Mouse (Mus musculus): ENCODE data around the gene Gpr88. TPM values are rescaled to one million over a fixed set of nuclear protein-coding genes. Genes with fewer than 3 reads are reported as not detected.

Gpr88 gene
- polyA plus RNA-seq, 1 experiment from 2014 or later, result 2.7 TPM

DNA sequence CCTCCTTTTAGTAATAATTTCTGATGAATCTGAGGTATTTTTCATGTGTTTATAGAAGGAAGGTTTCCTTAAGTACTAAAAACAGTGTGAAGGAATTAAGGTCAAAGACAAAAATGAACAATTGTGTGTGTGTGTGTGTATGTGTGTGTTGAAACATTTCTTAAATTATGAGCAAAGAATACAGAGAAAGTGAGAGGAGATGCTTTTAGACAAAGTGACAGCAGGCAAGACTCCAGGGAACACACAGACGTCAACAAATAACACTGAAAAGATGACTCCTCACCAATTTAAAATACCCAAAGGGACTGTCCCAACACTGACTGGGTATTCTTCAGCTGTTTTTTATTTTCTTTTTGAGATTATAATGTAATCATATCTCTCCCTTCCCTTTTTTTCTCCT lies 37.0 kb downstream of the Gpr88 start:
- H3K27ac ChIP-seq (ENCODE audit: low read length), result no peak overlapping the region
- no peaks in the 10 kb centered on the region for H3K4me1 ChIP-seq (ENCODE audit: control insufficient read depth, insufficient read depth, low read length)
- no peaks in the 10 kb centered on the region for H3K27me3 ChIP-seq (ENCODE audit: control insufficient read depth, insufficient read depth, low read depth, low read length)
- WGBS, result 56% methylated on average over 1 of the region's 1 CpGs
- no peak for ATAC-seq
- no peaks in the 10 kb centered on the region for H3K9me3 ChIP-seq (replicated peaks; ENCODE audit: control insufficient read depth, low read length, poor library complexity, severe bottlenecking)
- no peak overlapping the region for H3K4me3 ChIP-seq (ENCODE audit: low read depth, low read length)
- H3K36me3 ChIP-seq (ENCODE audit: control insufficient read depth, insufficient read depth, low read length), result no peaks in the 10 kb centered on the region
- H3K4me2 ChIP-seq (ENCODE audit: low read length), result no peak overlapping the region
- H3K9ac ChIP-seq (ENCODE audit: low read depth, low read length), result no peak overlapping the region

DNA sequence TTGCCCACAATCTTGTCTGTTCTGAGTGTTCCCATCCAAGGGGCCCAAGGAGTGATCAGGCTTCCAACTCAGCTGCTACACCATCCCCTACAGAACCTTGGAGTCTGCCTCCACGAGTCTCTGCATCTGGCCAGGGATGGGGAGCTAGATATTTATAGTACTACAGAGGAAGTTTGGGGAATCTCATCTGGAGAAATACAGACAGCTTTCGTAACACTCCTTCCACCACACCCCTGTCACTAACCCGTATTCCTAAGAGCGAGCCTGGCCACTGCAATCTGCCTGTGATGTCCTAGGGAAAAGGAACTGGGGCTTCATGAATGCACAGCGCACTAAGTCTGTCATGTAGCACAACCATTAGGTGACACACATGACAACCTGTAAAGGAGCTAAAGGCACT lies 41.7 kb downstream of the Gpr88 start:
- no peaks in the 10 kb centered on the region for H3K36me3 ChIP-seq (ENCODE audit: control insufficient read depth, insufficient read depth, low read length)

DNA sequence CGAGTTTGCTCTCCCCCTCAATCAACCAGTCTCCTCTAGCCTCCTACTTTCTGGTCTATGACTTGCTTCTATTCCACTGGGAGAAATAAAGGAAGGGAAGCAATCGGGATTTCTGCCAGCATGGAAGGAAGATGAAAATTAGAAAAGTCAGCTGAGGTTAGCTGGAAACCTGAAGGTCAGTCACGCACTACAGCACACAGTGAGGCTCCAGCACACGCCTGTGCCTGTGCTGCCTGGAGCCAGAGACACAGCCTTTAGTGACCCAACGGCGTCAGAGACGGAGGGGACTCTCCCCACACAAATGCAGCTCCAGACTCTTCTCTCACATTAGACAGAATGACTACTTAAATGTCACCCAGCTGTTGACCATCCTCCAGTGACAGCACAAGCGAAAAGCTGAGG lies 42.6 kb downstream of the Gpr88 start:
- Histone ChIP-seq H3K27ac (ENCODE audit: low read length) (no peak overlapping the region), H3K27me3 (ENCODE audit: control insufficient read depth, insufficient read depth, low read depth, low read length) (no peaks in the 10 kb centered on the region), H3K9me3 (replicated peaks; ENCODE audit: control insufficient read depth, low read length, poor library complexity, severe bottlenecking) (no peaks in the 10 kb centered on the region), H3K36me3 (ENCODE audit: control insufficient read depth, insufficient read depth, low read length) (no peaks in the 10 kb centered on the region), H3K4me3 (ENCODE audit: low read depth, low read length) (no peak overlapping the region), H3K9ac (ENCODE audit: low read depth, low read length) (no peak overlapping the region), H3K4me2 (ENCODE audit: low read length) (no peak overlapping the region), H3K4me1 (ENCODE audit: control insufficient read depth, insufficient read depth, low read length) (no peaks in the 10 kb centered on the region)
- ATAC-seq, result no peak
- WGBS, result 76% methylated on average over 8 of the region's 8 CpGs

More for the DNA sequence above, 41.7 kb downstream of the Gpr88 start:
- 91% methylated on average over 5 of the region's 5 CpGs for WGBS
- Histone ChIP-seq H3K4me1 (ENCODE audit: control insufficient read depth, insufficient read depth, low read length) (no peaks in the 10 kb centered on the region), H3K4me3 (ENCODE audit: low read depth, low read length) (no peak overlapping the region), H3K9me3 (replicated peaks; ENCODE audit: control insufficient read depth, low read length, poor library complexity, severe bottlenecking) (no peaks in the 10 kb centered on the region), H3K4me2 (ENCODE audit: low read length) (no peak overlapping the region), H3K27ac (ENCODE audit: low read length) (no peak overlapping the region), H3K9ac (ENCODE audit: low read depth, low read length) (no peak overlapping the region), H3K27me3 (ENCODE audit: control insufficient read depth, insufficient read depth, low read depth, low read length) (no peaks in the 10 kb centered on the region)
- no peak for ATAC-seq

DNA sequence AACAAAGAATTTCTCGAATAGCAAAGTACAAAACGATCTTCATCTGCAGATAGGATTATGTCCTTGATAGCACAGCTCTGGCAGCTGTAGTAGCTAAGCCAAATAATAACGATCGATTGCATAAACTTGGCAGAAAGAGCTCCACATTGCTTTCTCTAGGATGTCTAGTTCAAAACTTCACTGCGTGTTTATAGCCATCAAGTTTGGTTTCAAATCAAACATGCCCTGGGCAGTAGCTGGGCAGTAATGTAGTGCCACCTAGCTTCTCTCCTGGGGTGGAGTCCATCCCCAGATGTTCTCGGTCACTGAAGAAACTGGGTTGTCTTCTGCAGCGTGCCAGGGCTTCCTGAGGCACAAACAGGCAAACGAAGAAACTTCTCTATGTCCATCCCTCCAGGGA lies 44.1 kb downstream of the Gpr88 start:
- WGBS, result 87% methylated on average over 8 of the region's 8 CpGs
- no peak for ATAC-seq
- Histone ChIP-seq H3K9ac (ENCODE audit: low read depth, low read length) (no peak overlapping the region), H3K27me3 (ENCODE audit: control insufficient read depth, insufficient read depth, low read depth, low read length) (no peaks in the 10 kb centered on the region), H3K36me3 (ENCODE audit: control insufficient read depth, insufficient read depth, low read length) (no peaks in the 10 kb centered on the region), H3K27ac (ENCODE audit: low read length) (no peak overlapping the region), H3K4me2 (ENCODE audit: low read length) (no peak overlapping the region), H3K4me3 (ENCODE audit: low read depth, low read length) (no peak overlapping the region), H3K9me3 (replicated peaks; ENCODE audit: control insufficient read depth, low read length, poor library complexity, severe bottlenecking) (no peaks in the 10 kb centered on the region), H3K4me1 (ENCODE audit: control insufficient read depth, insufficient read depth, low read length) (no peaks in the 10 kb centered on the region)

DNA sequence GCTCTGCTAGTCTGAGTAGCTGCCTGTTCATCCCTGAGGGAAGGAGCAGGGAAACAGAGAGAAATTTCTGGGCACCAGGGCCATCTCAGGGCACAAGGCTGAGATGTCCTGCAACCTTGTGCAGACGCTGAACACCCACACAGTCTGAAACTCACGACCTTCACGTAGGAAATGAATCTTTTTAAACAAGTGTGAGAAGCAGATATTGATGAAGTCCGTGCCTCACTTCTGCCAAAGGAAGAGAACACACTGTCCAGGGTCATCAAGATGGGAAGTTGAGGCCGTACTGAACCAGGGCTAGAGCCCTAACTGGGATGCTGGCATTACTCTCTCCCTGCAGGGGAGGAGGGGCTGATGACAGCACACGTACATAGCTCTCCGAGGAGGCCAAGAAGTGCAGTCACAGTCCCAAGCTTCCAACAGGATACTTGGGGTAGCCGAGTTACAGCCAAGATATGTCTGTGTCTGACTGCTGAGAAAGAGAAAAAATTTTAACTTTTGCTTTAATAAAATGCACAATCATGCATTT lies 46.9 kb downstream of the Gpr88 start:
- Histone ChIP-seq H3K4me3 (ENCODE audit: low read depth, low read length) (no peak overlapping the region), H3K36me3 (ENCODE audit: control insufficient read depth, insufficient read depth, low read length) (no peaks in the 10 kb centered on the region), H3K27ac (ENCODE audit: low read length) (no peak overlapping the region), H3K27me3 (ENCODE audit: control insufficient read depth, insufficient read depth, low read depth, low read length) (no peaks in the 10 kb centered on the region), H3K9me3 (replicated peaks; ENCODE audit: control insufficient read depth, low read length, poor library complexity, severe bottlenecking) (no peaks in the 10 kb centered on the region), H3K4me2 (ENCODE audit: low read length) (no peak overlapping the region), H3K9ac (ENCODE audit: low read depth, low read length) (no peak overlapping the region), H3K4me1 (ENCODE audit: control insufficient read depth, insufficient read depth, low read length) (no peaks in the 10 kb centered on the region)
- no peak for ATAC-seq
- WGBS, result 78% methylated on average over 8 of the region's 8 CpGs

DNA sequence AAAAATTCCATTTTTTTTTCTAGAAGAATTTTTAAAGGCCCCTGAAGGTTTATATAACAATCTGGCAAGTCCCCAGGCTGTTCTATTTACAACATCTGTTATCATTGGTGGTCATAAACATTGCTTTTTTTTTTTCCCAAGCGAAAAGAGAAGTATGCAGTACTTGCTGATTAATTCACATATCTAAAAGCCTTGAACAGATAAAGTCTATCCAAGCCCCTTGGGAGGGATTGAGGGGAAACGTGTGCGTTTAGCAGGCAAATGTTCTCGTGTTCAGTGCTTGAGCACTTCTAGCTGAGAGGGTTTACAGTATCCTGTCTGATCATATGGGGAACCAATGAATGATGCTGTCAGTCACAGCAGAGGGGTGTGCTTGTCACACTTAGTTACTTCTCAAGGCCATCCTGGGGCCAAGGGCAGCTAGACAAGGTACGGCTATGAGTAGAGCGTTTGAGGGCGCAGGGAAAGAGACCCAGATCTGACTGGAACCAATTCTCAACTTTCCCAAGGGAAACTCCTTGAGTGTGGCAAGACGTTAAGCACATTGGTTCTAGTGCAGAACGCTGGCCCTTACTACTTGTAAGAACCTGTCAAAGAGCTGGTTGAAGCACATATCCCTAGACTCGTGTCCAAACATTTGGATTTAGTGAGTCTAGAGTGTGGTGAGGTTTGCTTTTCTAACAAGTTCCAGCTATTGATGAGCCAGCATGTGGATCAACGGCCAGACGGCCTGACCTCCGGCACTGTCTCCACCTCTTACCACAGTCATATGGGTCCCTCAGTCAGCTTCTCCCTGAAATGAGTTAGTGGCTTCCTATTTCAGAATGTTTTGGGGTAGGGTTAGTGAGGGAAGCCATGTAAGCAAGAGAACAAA lies 47.7 kb downstream of the Gpr88 start:
- Histone ChIP-seq H3K9me3 (replicated peaks; ENCODE audit: control insufficient read depth, low read length, poor library complexity, severe bottlenecking) (no peaks in the 10 kb centered on the region), H3K4me2 (ENCODE audit: low read length) (no peak overlapping the region), H3K27ac (ENCODE audit: low read length) (no peak overlapping the region), H3K4me3 (ENCODE audit: low read depth, low read length) (no peak overlapping the region), H3K27me3 (ENCODE audit: control insufficient read depth, insufficient read depth, low read depth, low read length) (no peaks in the 10 kb centered on the region), H3K4me1 (ENCODE audit: control insufficient read depth, insufficient read depth, low read length) (no peaks in the 10 kb centered on the region), H3K9ac (ENCODE audit: low read depth, low read length) (no peak overlapping the region), H3K36me3 (ENCODE audit: control insufficient read depth, insufficient read depth, low read length) (no peaks in the 10 kb centered on the region)
- WGBS, result 80% methylated on average over 13 of the region's 13 CpGs
- no peak for ATAC-seq

DNA sequence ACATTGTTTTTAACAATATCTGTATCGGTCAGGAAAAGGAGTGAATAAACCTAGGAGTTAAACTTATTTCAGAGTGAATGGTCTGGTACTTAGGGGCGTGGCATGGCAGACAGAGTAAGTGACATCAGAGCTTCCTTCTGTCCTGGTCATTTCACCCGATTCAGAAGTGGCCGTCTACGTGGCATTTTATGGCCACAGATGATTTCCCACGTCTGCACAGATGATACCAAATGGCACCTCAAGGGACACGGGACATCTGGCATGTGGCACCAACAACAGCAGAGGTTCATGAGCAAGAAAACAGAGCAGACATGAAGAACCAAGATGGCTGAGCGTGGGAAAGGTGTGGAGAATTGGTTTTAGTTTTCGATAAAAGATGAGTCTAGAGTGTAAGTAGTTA lies 48.7 kb downstream of the Gpr88 start:
- no peaks in the 10 kb centered on the region for H3K27me3 ChIP-seq (ENCODE audit: control insufficient read depth, insufficient read depth, low read depth, low read length)
- no peak overlapping the region for H3K4me2 ChIP-seq (ENCODE audit: low read length)
- H3K4me3 ChIP-seq (ENCODE audit: low read depth, low read length), result no peak overlapping the region
- H3K4me1 ChIP-seq (ENCODE audit: control insufficient read depth, insufficient read depth, low read length), result no peaks in the 10 kb centered on the region
- 88% methylated on average over 9 of the region's 9 CpGs for WGBS
- H3K36me3 ChIP-seq (ENCODE audit: control insufficient read depth, insufficient read depth, low read length), result no peaks in the 10 kb centered on the region
- no peaks in the 10 kb centered on the region for H3K9me3 ChIP-seq (replicated peaks; ENCODE audit: control insufficient read depth, low read length, poor library complexity, severe bottlenecking)
- H3K9ac ChIP-seq (ENCODE audit: low read depth, low read length), result no peak overlapping the region
- no peak for ATAC-seq
- H3K27ac ChIP-seq (ENCODE audit: low read length), result no peak overlapping the region

DNA sequence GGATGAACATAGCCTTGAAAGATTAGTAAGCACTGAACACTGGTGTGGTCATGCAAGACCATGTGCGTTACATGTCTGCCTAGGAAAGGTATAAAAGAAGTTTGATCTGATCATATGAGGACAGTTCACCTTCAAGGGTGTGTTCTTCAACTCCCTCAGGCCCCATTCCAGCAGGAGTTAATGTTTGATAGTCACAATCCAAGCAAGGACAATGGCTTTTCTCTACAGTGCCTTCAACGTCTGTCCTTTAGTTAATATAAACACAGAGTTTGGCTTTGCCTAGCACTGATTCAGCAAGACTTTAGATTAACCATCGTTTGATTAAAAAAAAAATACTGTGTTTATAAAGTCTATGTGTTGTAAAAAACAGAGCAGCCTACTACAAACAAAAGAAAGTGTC lies 49.4 kb downstream of the Gpr88 start:
- Histone ChIP-seq H3K4me2 (ENCODE audit: low read length) (no peak overlapping the region), H3K4me1 (ENCODE audit: control insufficient read depth, insufficient read depth, low read length) (no peaks in the 10 kb centered on the region), H3K4me3 (ENCODE audit: low read depth, low read length) (no peak overlapping the region), H3K9ac (ENCODE audit: low read depth, low read length) (no peak overlapping the region), H3K27ac (ENCODE audit: low read length) (no peak overlapping the region), H3K9me3 (replicated peaks; ENCODE audit: control insufficient read depth, low read length, poor library complexity, severe bottlenecking) (no peaks in the 10 kb centered on the region), H3K36me3 (ENCODE audit: control insufficient read depth, insufficient read depth, low read length) (no peaks in the 10 kb centered on the region), H3K27me3 (ENCODE audit: control insufficient read depth, insufficient read depth, low read depth, low read length) (no peaks in the 10 kb centered on the region)
- ATAC-seq, result no peak
- 76% methylated on average over 3 of the region's 3 CpGs for WGBS

DNA sequence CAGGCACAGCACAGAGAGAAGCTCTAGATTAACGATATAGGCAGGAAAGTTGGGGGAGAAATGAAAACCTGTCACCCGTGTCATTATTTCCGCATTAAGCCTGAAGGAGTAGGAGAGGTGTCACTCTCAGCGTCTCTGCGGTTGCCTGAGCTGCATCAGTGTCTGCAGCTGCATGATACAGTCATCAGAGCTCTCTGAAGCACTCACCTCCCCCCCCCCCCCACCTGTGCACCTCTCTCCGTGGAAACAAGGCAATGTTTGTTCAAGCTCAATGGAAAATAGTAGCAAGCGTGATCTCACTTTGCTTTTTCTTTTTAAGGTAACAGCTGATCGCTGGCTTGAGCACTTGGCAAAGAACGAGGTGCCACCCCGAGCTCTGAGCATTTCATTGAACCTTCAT lies 53.2 kb downstream of the Gpr88 start:
- Histone ChIP-seq H3K4me3 (ENCODE audit: low read depth, low read length) (no peak overlapping the region), H3K9ac (ENCODE audit: low read depth, low read length) (no peak overlapping the region), H3K4me2 (ENCODE audit: low read length) (no peak overlapping the region), H3K27ac (ENCODE audit: low read length) (no peak overlapping the region), H3K27me3 (ENCODE audit: control insufficient read depth, insufficient read depth, low read depth, low read length) (no peaks in the 10 kb centered on the region), H3K36me3 (ENCODE audit: control insufficient read depth, insufficient read depth, low read length) (no peaks in the 10 kb centered on the region), H3K9me3 (replicated peaks; ENCODE audit: control insufficient read depth, low read length, poor library complexity, severe bottlenecking) (no peaks in the 10 kb centered on the region), H3K4me1 (ENCODE audit: control insufficient read depth, insufficient read depth, low read length) (no peaks in the 10 kb centered on the region)
- ATAC-seq, result no peak
- 57% methylated on average over 10 of the region's 10 CpGs for WGBS
